Mouse (Mus musculus) lung, postnatal 0 days (tissue): ENCODE measurements around the gene Zfp593.

ENCODE experiments used
- CTCF ChIP-seq: IDR thresholded peaks from 2 replicates; pipeline ENCODE4 v1.5.1; 2016; ENCODE audit warnings: antibody characterized with exemption, mild to moderate bottlenecking
- EP300 ChIP-seq: IDR thresholded peaks from 2 replicates; pipeline ENCODE4 v1.6.1; 2016; ENCODE audit warnings: antibody characterized with exemption, mild to moderate bottlenecking, control low read depth

DNA sequence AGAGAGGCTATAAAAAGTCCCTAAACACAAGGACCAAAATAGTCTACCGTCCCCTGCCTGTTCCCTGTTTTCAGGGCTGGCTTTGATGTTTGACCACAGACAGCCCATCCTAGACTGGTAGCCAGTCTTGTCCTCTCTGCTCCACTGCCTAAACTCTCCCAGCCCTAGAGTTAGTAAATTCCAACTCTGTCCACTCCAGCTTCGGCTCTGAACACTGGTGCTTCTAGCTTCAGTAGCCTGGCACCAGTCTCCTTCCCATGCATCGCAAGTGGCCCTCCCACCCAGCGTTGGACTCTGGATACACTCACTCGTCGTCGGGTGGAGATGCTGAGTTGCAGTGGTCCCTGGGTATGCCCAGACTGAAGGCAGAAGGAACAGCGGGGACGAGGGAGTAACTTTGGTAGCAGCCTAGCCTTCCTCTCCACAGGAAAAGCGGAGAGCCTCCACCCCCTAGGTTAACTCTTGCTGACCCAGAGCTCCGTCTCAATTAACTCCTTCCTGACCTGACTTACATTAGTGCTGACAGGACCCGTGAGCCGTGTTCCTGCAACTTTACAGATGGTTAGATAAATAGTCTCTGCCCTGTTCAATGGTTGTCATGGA is 8.4 kb upstream of the Zfp593 start, which contains the start of gene Grrp1:
- TF ChIP-seq CTCF = no peak
- TF ChIP-seq EP300 = no peak
